Mouse (Mus musculus): ENCODE data around the gene Gimap5. TPM values are rescaled to one million over a fixed set of nuclear protein-coding genes. Genes with fewer than 3 reads are reported as not detected.

Gimap5 gene
- 1.8 and 1.9 TPM in 2 replicates for polyA plus RNA-seq (2015; fragmentation: Nextera tagmentation; extraction: Ambion mirVana)

GRCm38 (mm10) chr6:48745959-48746889, at the start of gene Gimap5:
Gene Gimap5, plus strand, starts transcription at chr6:48746197.
- Histone ChIP-seq H3K4me3 (no peak within 1 kb of the TSS), H3K4me1 (replicated peaks) (peaks cover 17% of the 10 kb centered on the region), H3K9me3 (no peaks in the 10 kb centered on the region), H3K9ac (no peak within 1 kb of the TSS), H3K36me3 (no peaks in the 10 kb centered on the region), H3K27me3 (peaks cover 45% of the 10 kb centered on the region), H3K4me2 (0 out of 2 replicates have a peak within 1 kb of the TSS, but pooled peaks have one; percentile 11), H3K27ac (0 out of 2 replicates have a peak within 1 kb of the TSS, but pooled peaks have one; percentile 19)
- WGBS = 55% methylated on average over 16 of the region's 16 CpGs
- ATAC-seq (ENCODE audit: low FRiP score) = no peak

DNA sequence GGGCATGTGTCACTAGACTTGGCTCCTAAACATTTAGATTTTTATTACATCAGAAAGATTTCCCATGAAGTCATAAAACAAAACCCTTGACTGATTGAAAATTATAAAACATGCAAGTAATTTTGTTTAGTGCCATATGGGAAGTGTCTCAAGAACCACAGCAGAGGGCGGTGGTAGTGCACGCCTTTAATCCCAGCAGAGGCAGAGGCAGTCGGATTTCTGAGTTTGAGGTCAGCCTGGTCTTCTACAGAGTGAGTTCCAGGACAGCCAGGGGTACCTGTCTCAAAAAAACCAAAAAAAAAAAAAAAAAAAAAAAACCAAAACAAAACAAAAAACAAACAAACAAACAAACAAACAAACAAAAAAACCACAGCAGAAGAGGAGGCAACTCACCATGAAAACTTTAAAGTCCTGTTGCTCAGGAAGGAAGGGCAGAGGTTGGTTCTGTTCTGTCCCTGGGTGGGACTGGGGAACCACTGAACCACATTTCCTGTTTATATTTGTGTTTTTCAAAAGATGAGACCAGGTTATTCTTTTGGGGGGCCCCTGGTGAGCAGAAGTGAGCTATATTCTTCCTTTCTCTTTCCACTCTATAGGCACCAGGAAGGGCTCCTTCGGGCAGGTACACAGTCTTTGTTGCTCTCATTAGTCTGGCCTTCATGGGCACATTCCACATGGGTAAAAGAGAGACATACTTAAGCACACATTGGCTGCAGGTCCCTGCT, 49.0 kb upstream of the Gimap5 start:
- Histone ChIP-seq H3K4me2 (no peak overlapping the region), H3K9me3 (no peaks in the 10 kb centered on the region), H3K9ac (no peak overlapping the region), H3K4me1 (replicated peaks) (no peaks in the 10 kb centered on the region), H3K27me3 (no peaks in the 10 kb centered on the region), H3K4me3 (no peak overlapping the region), H3K27ac (no peak overlapping the region), H3K36me3 (no peaks in the 10 kb centered on the region)
- no peak for ATAC-seq (ENCODE audit: low FRiP score)
- 86% methylated on average over 4 of the region's 4 CpGs for WGBS

GRCm38 (mm10) chr6:48697555-48697930, 48.5 kb upstream of the Gimap5 start:
- Histone ChIP-seq H3K4me1 (replicated peaks) (no peaks in the 10 kb centered on the region), H3K27me3 (no peaks in the 10 kb centered on the region), H3K9me3 (no peaks in the 10 kb centered on the region), H3K27ac (no peak overlapping the region), H3K36me3 (no peaks in the 10 kb centered on the region), H3K9ac (no peak overlapping the region), H3K4me2 (no peak overlapping the region), H3K4me3 (no peak overlapping the region)
- WGBS = 61% methylated on average over 1 of the region's 1 CpGs
- ATAC-seq (ENCODE audit: low FRiP score) = no peak

DNA sequence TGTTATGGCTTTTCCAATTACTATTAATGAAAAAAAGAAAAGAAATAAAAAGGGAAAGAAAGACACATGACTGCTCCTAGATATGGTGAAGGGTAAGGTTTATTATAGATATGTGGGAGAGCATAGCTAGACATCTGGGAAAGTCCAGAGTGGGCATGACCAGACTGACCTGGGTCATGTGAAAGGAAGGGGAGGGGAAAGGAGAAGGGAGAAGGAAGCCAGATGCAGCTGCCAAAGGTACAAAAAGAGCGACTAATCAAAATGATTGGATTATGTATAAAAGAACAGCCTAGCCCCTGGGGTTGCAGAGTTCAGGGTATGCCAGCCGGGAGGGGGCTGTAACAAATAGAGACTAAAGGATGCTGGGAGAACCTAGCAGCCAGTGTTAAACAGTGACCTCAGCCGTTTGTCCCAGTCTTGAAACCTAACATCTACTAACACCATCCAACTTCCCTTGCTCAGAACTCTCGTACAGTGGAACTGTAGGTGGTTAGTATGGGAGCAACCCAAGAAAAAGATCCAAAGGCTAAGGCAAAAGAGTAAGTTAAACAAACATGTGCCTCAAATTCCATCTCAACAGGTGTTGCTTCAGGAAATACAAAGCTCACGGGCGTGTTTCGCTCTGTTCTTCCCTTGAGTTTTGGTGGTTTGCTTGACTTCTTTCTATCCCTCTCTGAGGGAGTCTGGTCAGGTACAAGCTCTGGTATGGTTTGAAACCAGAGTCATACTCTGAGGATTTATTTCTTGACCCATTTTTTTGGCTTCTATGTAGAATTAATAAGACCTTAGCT, 47.7 kb upstream of the Gimap5 start:
- ATAC-seq (ENCODE audit: low FRiP score) = no peak
- Histone ChIP-seq H3K9me3 (no peaks in the 10 kb centered on the region), H3K4me2 (no peak overlapping the region), H3K27ac (no peak overlapping the region), H3K27me3 (no peaks in the 10 kb centered on the region), H3K9ac (no peak overlapping the region), H3K4me3 (no peak overlapping the region), H3K36me3 (no peaks in the 10 kb centered on the region), H3K4me1 (replicated peaks) (no peaks in the 10 kb centered on the region)
- 86% methylated on average over 7 of the region's 7 CpGs for whole genome bisulfite sequencing

- WGBS = 87% methylated on average over 3 of the region's 3 CpGs
- H3K4me1 ChIP-seq (replicated peaks) = no peaks in the 10 kb centered on the region
- H3K4me2 ChIP-seq = no peak overlapping the region
- H3K4me3 ChIP-seq = no peak overlapping the region
- no peaks in the 10 kb centered on the region for H3K9me3 ChIP-seq
- no peak for ATAC-seq (ENCODE audit: low FRiP score)
- H3K9ac ChIP-seq = no peak overlapping the region
- H3K27me3 ChIP-seq = no peaks in the 10 kb centered on the region
- H3K36me3 ChIP-seq = no peaks in the 10 kb centered on the region
- no peak overlapping the region for H3K27ac ChIP-seq
Observed at GRCm38 (mm10) chr6:48698888-48699287, 47.1 kb upstream of the Gimap5 start.

DNA sequence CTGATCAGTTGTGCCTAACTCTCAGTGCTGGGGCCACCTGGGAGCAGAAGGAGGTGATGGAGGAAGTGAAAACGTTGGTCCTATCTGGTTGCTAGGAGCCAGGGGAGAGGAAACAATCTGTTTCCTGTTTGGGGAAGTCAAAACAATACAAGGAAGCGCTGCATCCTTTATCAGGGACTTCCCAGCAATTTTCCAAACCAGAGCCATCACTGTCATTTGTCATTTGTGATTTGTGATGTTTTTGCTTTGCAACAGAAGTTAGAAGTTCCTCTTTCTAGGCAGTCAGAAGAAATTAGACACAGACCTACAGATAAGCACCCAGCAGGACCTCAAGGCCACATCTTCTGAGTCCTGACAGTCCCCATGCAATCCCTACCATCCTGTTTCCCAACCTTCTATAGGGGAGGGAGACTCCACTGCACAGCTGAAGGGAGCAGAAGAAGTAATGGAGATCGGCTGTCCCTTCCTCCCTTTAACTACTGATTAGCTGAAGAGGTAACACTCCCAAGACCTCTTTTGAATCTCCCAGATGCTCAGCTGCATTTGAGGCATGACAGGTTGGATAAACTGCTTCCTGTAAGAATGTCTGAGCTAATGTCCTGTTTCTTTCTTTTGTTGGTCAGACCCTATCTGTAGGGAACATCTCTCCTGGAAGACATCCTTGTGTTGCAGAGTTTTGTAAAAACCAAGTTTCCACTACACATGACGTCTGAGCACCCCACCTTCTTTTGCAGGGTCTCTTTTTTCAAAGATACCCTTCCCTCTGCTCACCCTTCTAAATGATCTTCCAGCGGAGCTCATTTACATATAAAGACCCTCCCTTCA, 45.5 kb upstream of the Gimap5 start:
- H3K9me3 ChIP-seq = no peaks in the 10 kb centered on the region
- no peaks in the 10 kb centered on the region for H3K36me3 ChIP-seq
- no peak overlapping the region for H3K27ac ChIP-seq
- ATAC-seq (ENCODE audit: low FRiP score) = no peak
- no peak overlapping the region for H3K4me3 ChIP-seq
- no peak overlapping the region for H3K9ac ChIP-seq
- H3K4me2 ChIP-seq = no peak overlapping the region
- no peaks in the 10 kb centered on the region for H3K27me3 ChIP-seq
- no peaks in the 10 kb centered on the region for H3K4me1 ChIP-seq (replicated peaks)
- 63% methylated on average over 5 of the region's 5 CpGs for WGBS

- no peaks in the 10 kb centered on the region for H3K9me3 ChIP-seq
- no peak overlapping the region for H3K9ac ChIP-seq
- H3K27ac ChIP-seq = no peak overlapping the region
- H3K4me3 ChIP-seq = no peak overlapping the region
- no peaks in the 10 kb centered on the region for H3K36me3 ChIP-seq
- no peaks in the 10 kb centered on the region for H3K27me3 ChIP-seq
- H3K4me2 ChIP-seq = no peak overlapping the region
- no peak for ATAC-seq (ENCODE audit: low FRiP score)
- H3K4me1 ChIP-seq (replicated peaks) = no peaks in the 10 kb centered on the region
- 87% methylated on average over 7 of the region's 7 CpGs for WGBS
Observed at GRCm38 (mm10) chr6:48702146-48702545, 43.9 kb upstream of the Gimap5 start.

- no peak overlapping the region for H3K4me2 ChIP-seq
- no peak for ATAC-seq (ENCODE audit: low FRiP score)
- no peak overlapping the region for H3K4me3 ChIP-seq
- WGBS = 77% methylated on average over 5 of the region's 5 CpGs
- H3K27ac ChIP-seq = no peak overlapping the region
- no peak overlapping the region for H3K9ac ChIP-seq
- H3K9me3 ChIP-seq = no peaks in the 10 kb centered on the region
- H3K27me3 ChIP-seq = no peaks in the 10 kb centered on the region
- no peaks in the 10 kb centered on the region for H3K4me1 ChIP-seq (replicated peaks)
- no peaks in the 10 kb centered on the region for H3K36me3 ChIP-seq
Observed at GRCm38 (mm10) chr6:48702601-48703000, 43.4 kb upstream of the Gimap5 start.

- ATAC-seq (ENCODE audit: low FRiP score) = no peak
- Histone ChIP-seq H3K27me3 (no peaks in the 10 kb centered on the region), H3K9ac (no peak overlapping the region), H3K9me3 (no peaks in the 10 kb centered on the region), H3K4me1 (replicated peaks) (no peaks in the 10 kb centered on the region), H3K4me2 (no peak overlapping the region), H3K27ac (no peak overlapping the region), H3K36me3 (no peaks in the 10 kb centered on the region), H3K4me3 (no peak overlapping the region)
Observed at GRCm38 (mm10) chr6:48704146-48704545, 41.9 kb upstream of the Gimap5 start.

DNA sequence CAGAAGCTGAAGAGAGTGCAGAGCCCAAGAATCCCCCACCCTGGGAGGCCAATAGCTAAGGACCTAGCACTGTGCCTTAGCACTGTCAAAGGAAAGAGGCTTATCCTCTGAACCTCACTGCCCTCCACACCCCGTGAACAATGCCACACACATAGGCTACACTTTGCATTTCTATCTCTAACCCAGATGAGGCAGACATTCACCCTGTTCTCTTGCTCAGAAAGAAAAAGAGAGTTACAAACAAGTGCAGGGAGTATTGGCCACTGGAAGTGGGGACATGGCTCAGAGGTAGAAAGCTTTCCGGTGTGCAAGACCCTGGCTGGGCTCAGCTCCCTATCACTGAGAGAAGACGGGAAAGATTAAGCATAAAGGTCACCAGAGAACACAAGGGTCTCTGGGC, 39.9 kb upstream of the Gimap5 start:
- WGBS = 55% methylated on average over 3 of the region's 3 CpGs
- ATAC-seq (ENCODE audit: low FRiP score) = no peak
- H3K27me3 ChIP-seq = no peaks in the 10 kb centered on the region

DNA sequence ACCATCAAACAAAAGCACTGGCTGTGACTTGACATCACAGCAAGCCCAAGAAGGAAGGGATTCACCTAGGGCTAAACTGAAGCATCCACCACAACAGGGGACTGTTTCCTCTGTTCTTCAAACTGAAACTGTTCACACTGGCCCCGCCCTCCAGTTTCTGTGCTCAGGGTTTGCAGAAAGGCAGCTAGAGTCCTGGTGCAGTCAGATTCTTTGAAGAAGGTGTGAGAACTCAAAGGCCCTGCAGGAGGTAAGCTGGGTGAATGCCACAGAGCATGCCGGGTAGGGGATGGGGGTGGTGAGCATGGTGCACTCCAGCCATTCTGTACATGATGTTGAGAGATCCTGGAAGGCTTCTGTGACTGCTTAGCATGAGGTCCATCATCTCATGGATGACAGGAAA, 27.5 kb upstream of the Gimap5 start, which contains the start of the genes Gm28053 and Gimap7:
Gene Gm28053 (plus strand): TSS at position 153 of the 400 bp plus-strand sequence.
Gene Gimap7 (plus strand): TSS at position 167 of the 400 bp plus-strand sequence.
- H3K9ac ChIP-seq = no peak within 1 kb of the TSS
- WGBS = 50% methylated on average over 2 of the region's 2 CpGs
- no peaks in the 10 kb centered on the region for H3K4me1 ChIP-seq (replicated peaks)
- ATAC-seq (ENCODE audit: low FRiP score) = no peak
- no peaks in the 10 kb centered on the region for H3K27me3 ChIP-seq
- no peak within 1 kb of the TSS for H3K27ac ChIP-seq
- no peaks in the 10 kb centered on the region for H3K9me3 ChIP-seq
- H3K36me3 ChIP-seq = no peaks in the 10 kb centered on the region
- no peak within 1 kb of the TSS for H3K4me2 ChIP-seq
- H3K4me3 ChIP-seq = no peak within 1 kb of the TSS

More for the DNA sequence above, 39.9 kb upstream of the Gimap5 start:
- Histone ChIP-seq H3K4me1 (replicated peaks) (no peaks in the 10 kb centered on the region), H3K9me3 (no peaks in the 10 kb centered on the region), H3K4me3 (no peak overlapping the region), H3K4me2 (no peak overlapping the region), H3K36me3 (no peaks in the 10 kb centered on the region), H3K27ac (no peak overlapping the region), H3K9ac (no peak overlapping the region)
